Mouse (Mus musculus): ENCODE results near the gene Galc.

DNA sequence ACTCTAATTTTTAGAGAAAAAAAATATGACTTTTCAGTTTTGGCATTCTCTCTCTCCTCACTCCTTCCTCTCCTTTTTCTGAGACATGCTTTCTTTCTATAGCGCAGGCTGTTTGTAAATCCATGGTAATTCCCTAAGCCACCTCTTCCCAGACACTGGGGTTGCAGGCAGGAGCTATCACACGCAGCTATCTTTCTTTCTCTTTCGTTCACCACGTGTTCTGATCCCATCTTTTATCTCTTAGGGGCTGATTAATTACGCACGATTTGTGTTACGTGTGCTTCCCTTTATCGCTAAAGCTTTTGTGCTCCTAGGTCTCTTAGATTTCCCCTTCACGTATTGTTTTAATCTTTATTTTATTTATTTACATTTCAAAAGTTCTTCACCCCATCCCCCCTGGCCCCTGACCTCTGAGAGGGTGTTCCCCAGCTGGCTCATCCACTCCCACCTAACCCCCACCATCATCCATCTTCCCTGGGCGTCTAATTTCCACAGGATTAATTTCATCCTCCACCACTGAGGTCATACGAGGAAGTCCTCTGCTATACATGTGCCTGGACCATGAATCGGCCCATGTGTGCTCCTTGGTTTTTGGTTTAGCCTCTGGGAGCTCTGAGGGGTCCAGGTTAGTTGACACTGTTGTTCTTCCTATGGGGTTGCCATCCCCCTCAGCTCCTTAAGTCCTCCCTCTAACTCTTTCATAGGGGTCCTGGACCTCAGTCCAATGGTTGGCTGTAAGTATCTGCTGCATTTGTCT, 11.7 kb upstream of the Galc start:
- TF ChIP-seq POLR2A (IDR thresholded peaks at IDR 0.05; ENCODE audit: extremely low read depth, insufficient read depth, low read length) (no peak), CTCF (IDR thresholded peaks at IDR 0.05; ENCODE audit: low read depth, low read length) (no peak)
